Mouse (Mus musculus): ENCODE measurements around the gene Plcd3.

- TF ChIP-seq GATA1 (IDR thresholded peaks at IDR 0.05; ENCODE audit: low read length) = no peak
- TF ChIP-seq TAL1 (IDR thresholded peaks at IDR 0.05; ENCODE audit: low read length) = no peak
Observed at GRCm38 (mm10) chr11:103119609-103120008, 18.2 kb upstream of the Plcd3 start.
